In genomic region chr4:135722540-135723290, GRCm38 (mm10) we compare ENCODE assay signal across 15 mouse cellular contexts. TPM values are rescaled to one million over a fixed set of nuclear protein-coding genes. Genes with fewer than 3 reads are reported as not detected.
A peak's percentile ranks its signal among the peaks of the same experiment; 100 is the strongest.
DNase-seq lines count a peak whose midpoint lies in the region; ATAC-seq and TF ChIP-seq lines count a peak whose summit lies in the region.
"Had no signal": no experiment of that assay in that cellular context is flagged by ENCODE, and none has a peak within 500 bp of the region (broad histone marks: within the 10 kb centered on the region; RNA-seq: fewer than 3 reads in every experiment).

No protein-coding gene starts in this region.

- H3K4me3 ChIP-seq in heart, postnatal 0 days (ENCODE audit: low read depth, low read length), result no peak overlapping the region
- H3K4me3 ChIP-seq in lung, embryonic 14.5 days (ENCODE audit: low read depth, low read length), result no peak overlapping the region
- no peak overlapping the region for H3K4me3 ChIP-seq in ES-Bruce4 (ENCODE audit: low read depth, low read length)
- H3K4me3 ChIP-seq: forebrain, embryonic 15.5 days had no signal

- TF ChIP-seq CTCF in heart, postnatal 0 days (IDR thresholded peaks at IDR 0.05; ENCODE audit: low read depth), result 0 out of 2 replicates have a peak, but pooled peaks have one; percentile 15
- TF ChIP-seq CTCF in lung, embryonic 14.5 days (IDR thresholded peaks at IDR 0.05; ENCODE audit: low read depth), result peak; percentile 53
- peak; percentile 45 for TF ChIP-seq CTCF in ES-Bruce4 (IDR thresholded peaks at IDR 0.05; ENCODE audit: low read depth, low read length)

- no peak overlapping the region for H3K27ac ChIP-seq in heart, postnatal 0 days (ENCODE audit: low read depth)
- H3K27ac ChIP-seq in lung, embryonic 14.5 days (ENCODE audit: low read depth), result no peak overlapping the region
- no peak overlapping the region for H3K27ac ChIP-seq in ES-Bruce4 (ENCODE audit: insufficient read depth, low read length)
- H3K27ac ChIP-seq: forebrain, embryonic 15.5 days had no signal

- H3K4me2 ChIP-seq in heart, postnatal 0 days (ENCODE audit: low read depth, low read length), result no peak overlapping the region
- H3K4me2 ChIP-seq in lung, embryonic 14.5 days, result no peak overlapping the region
- H3K4me2 ChIP-seq: forebrain, embryonic 15.5 days had no signal

- no peaks in the 10 kb centered on the region for H3K36me3 ChIP-seq in heart, postnatal 0 days (replicated peaks; ENCODE audit: control insufficient read depth, insufficient read depth, low read length)
- H3K36me3 ChIP-seq in lung, embryonic 14.5 days (ENCODE audit: insufficient read depth), result no peaks in the 10 kb centered on the region
- no peaks in the 10 kb centered on the region for H3K36me3 ChIP-seq in ES-Bruce4 (ENCODE audit: control insufficient read depth, insufficient read depth, low read length, poor library complexity, severe bottlenecking)
- H3K36me3 ChIP-seq: forebrain, embryonic 15.5 days had no signal

- H3K27me3 ChIP-seq in heart, postnatal 0 days (ENCODE audit: control insufficient read depth, insufficient read depth, low read length), result no peaks in the 10 kb centered on the region
- no peaks in the 10 kb centered on the region for H3K27me3 ChIP-seq in lung, embryonic 14.5 days (ENCODE audit: insufficient read depth, low read length)
- no peaks in the 10 kb centered on the region for H3K27me3 ChIP-seq in ES-Bruce4 (ENCODE audit: control insufficient read depth, insufficient read depth, low read length, poor library complexity, severe bottlenecking)
- H3K27me3 ChIP-seq: forebrain, embryonic 15.5 days had no signal

- H3K4me1 ChIP-seq in heart, postnatal 0 days (ENCODE audit: control insufficient read depth, insufficient read depth), result 0 out of 2 replicates have a peak, but pooled peaks cover 2% of the 10 kb centered on the region
- H3K4me1 ChIP-seq in lung, embryonic 14.5 days (ENCODE audit: insufficient read depth), result peaks cover under 1% of the 10 kb centered on the region; the same call in 1 of the 2 replicates
- no peaks in the 10 kb centered on the region for H3K4me1 ChIP-seq in ES-Bruce4 (ENCODE audit: control insufficient read depth, insufficient read depth, low read length)
- H3K4me1 ChIP-seq: forebrain, embryonic 15.5 days had no signal

- no peak for ATAC-seq in heart, postnatal 0 days (ENCODE audit: insufficient read depth, low read depth)
- ATAC-seq in lung, embryonic 14.5 days (ENCODE audit: insufficient read depth), result no peak
- 0 out of 2 replicates have a peak, but pooled peaks have one; percentile 29 for ATAC-seq in megakaryocyte progenitor cell, adult 5-6 weeks (replicated peaks; ENCODE audit: poor library complexity)
- ATAC-seq in frontal cortex, adult (ENCODE audit: low TSS enrichment), result no peak
- ATAC-seq: forebrain, embryonic 15.5 days had no signal

- H3K9ac ChIP-seq in heart, postnatal 0 days (replicated peaks; ENCODE audit: low read depth, low read length), result no peak overlapping the region
- no peak overlapping the region for H3K9ac ChIP-seq in lung, embryonic 14.5 days
- no peak overlapping the region for H3K9ac ChIP-seq in ES-Bruce4 (ENCODE audit: low read depth, poor library complexity, severe bottlenecking)
- H3K9ac ChIP-seq: forebrain, embryonic 15.5 days had no signal

- no peak for TF ChIP-seq EP300 in heart, postnatal 0 days (IDR thresholded peaks at IDR 0.05; ENCODE audit: low read depth)
- no peak for TF ChIP-seq EP300 in ES-Bruce4 (IDR thresholded peaks at IDR 0.05; ENCODE audit: insufficient read depth, low read depth, low read length)

- WGBS in heart, postnatal 0 days, result 62% methylated on average over 17 of the region's 17 CpGs
- WGBS in lung, embryonic 14.5 days, result 68% methylated on average over 17 of the region's 17 CpGs

- DNase-seq in heart, postnatal 0 days (ENCODE audit: low spot score), result no peak
- DNase-seq in heart, adult 11 months, result no peak
- DNase-seq in lung, embryonic 14.5 days, result peak; percentile 75
- no peak for DNase-seq in lung, postnatal 36 days
- DNase-seq in cerebellum, adult 9-11 months, result no peak
- DNase-seq: adrenal gland, postnatal 14 days; cerebellum, adult 11 months; heart, adult 18-20 months had no signal

- 0 out of 2 replicates have a peak, but pooled peaks cover 3% of the 10 kb centered on the region for H3K9me3 ChIP-seq in heart, postnatal 0 days (replicated peaks; ENCODE audit: control insufficient read depth, low read length)
- H3K9me3 ChIP-seq in lung, embryonic 14.5 days (ENCODE audit: low read depth, low read length), result peaks cover 4% of the 10 kb centered on the region; the same call in 1 of the 2 replicates
- no peaks in the 10 kb centered on the region for H3K9me3 ChIP-seq in ES-Bruce4 (replicated peaks; ENCODE audit: control insufficient read depth, insufficient read depth, low read length, poor library complexity, severe bottlenecking)
- H3K9me3 ChIP-seq: forebrain, embryonic 15.5 days had no signal

- TF ChIP-seq POLR2A in ES-Bruce4 (IDR thresholded peaks at IDR 0.05; ENCODE audit: insufficient read depth, low read length), result no peak

RNA-seq across cellular contexts. Expression of gene Il22ra1, which starts 5.3 kb away (rescaled TPM):
- total RNA-seq in heart, postnatal 0 days (2014; rRNA removed; ENCODE audit: low replicate concordance), result not detected in 2 replicates
- polyA plus RNA-seq in heart, postnatal 0 days (2015; fragmentation: Nextera tagmentation; extraction: Ambion mirVana), result not detected in 2 replicates
- polyA plus RNA-seq in lung, embryonic 14.5 days (2014; fragmentation: Nextera tagmentation; extraction: Ambion mirVana), result 0.12 TPM in 1 of 2 replicates, not detected in the other
- polyA plus RNA-seq in ES-Bruce4 (2011; ENCODE audit: insufficient read depth, insufficient read length, low read depth, missing spikeins), result not detected in 2 replicates
- not detected in 2 replicates for total RNA-seq in megakaryocyte progenitor cell, adult 5-6 weeks (2015)
- not detected in 2 replicates for total RNA-seq in megakaryocyte progenitor cell, adult 5-6 weeks (2017)
- total RNA-seq: hematopoietic stem cell, adult 5-6 weeks; monocyte, adult 5-6 weeks had no signal
- polyA plus RNA-seq: forebrain, embryonic 15.5 days; kidney, embryonic 14.5 days had no signal

RNA-seq across cellular contexts. Expression of gene Ifnlr1, which starts 36.6 kb away (rescaled TPM):
- total RNA-seq in heart, postnatal 0 days (2014; rRNA removed; ENCODE audit: low replicate concordance), result 1.9 and 2.4 TPM in 2 replicates
- polyA plus RNA-seq in heart, postnatal 0 days (2015; fragmentation: Nextera tagmentation; extraction: Ambion mirVana), result 0.77 and 1.0 TPM in 2 replicates
- 1.6 and 1.7 TPM in 2 replicates for polyA plus RNA-seq in lung, embryonic 14.5 days (2014; fragmentation: Nextera tagmentation; extraction: Ambion mirVana)
- 3.8 and 3.9 TPM in 2 replicates for polyA plus RNA-seq in ES-Bruce4 (2011; ENCODE audit: insufficient read depth, insufficient read length, low read depth, missing spikeins)
- 0.68 and 1.6 TPM in 2 replicates for total RNA-seq in megakaryocyte progenitor cell, adult 5-6 weeks (2015)
- 0.30 and 0.46 TPM in 2 replicates for total RNA-seq in megakaryocyte progenitor cell, adult 5-6 weeks (2017)
- total RNA-seq: monocyte, adult 5-6 weeks had no signal

RNA-seq across cellular contexts. Expression of gene Myom3, which starts 36.8 kb away (rescaled TPM):
- total RNA-seq in heart, postnatal 0 days (2014; rRNA removed; ENCODE audit: low replicate concordance), result 0.12 and 0.27 TPM in 2 replicates
- polyA plus RNA-seq in heart, postnatal 0 days (2015; fragmentation: Nextera tagmentation; extraction: Ambion mirVana), result 0.80 and 0.82 TPM in 2 replicates
- not detected in 2 replicates for polyA plus RNA-seq in lung, embryonic 14.5 days (2014; fragmentation: Nextera tagmentation; extraction: Ambion mirVana)
- polyA plus RNA-seq in ES-Bruce4 (2011; ENCODE audit: insufficient read depth, insufficient read length, low read depth, missing spikeins), result 0.33 TPM in 1 of 2 replicates, not detected in the other
- total RNA-seq in megakaryocyte progenitor cell, adult 5-6 weeks (2015), result not detected in 2 replicates
- not detected in 2 replicates for total RNA-seq in megakaryocyte progenitor cell, adult 5-6 weeks (2017)
- total RNA-seq: hematopoietic stem cell, adult 5-6 weeks; monocyte, adult 5-6 weeks had no signal
